Mouse (Mus musculus) kidney, embryonic 16.5 days (tissue): ENCODE measurements at regions not wholly inside any gene's neighbourhood (a gene's known extent, or its start where the extent isn't known, plus 50 kb on each side); places are given as distances from the start of the nearest gene placed in this dataset.
A peak's percentile ranks its signal among the peaks of the same experiment; 100 is the strongest.
"Not testable (repeated sequence)": the region's sequence is repeated elsewhere in the genome, so short reads cannot be mapped to it uniquely, and the experiment has no call there.

Source experiments
- ATAC-seq: fragments of 200-750 bp; cut with Nextera tagmentation; 2 replicates; pipeline ENCODE4 v1.8.0; 2017; ENCODE audit warnings: moderate TSS enrichment; ENCODE audit not compliant: low FRiP score, low TSS enrichment
- H3K27ac ChIP-seq: fragments of 300-500 bp; sonication (generic); 2 replicates; pipeline ENCODE4 v1.5.1; 2014; ENCODE audit warnings: low read length
- H3K27me3 ChIP-seq: fragments of 300-500 bp; sonication (generic); 2 replicates; pipeline ENCODE4 v1.6.1; 2014; ENCODE audit warnings: low read length, control low read depth, mixed read lengths; ENCODE audit not compliant: insufficient read depth
- H3K36me3 ChIP-seq: fragments of 300-500 bp; sonication (generic); 2 replicates; pipeline ENCODE4 v1.6.1; 2014; ENCODE audit warnings: low read length, control low read depth, mixed read lengths; ENCODE audit not compliant: insufficient read depth
- H3K4me1 ChIP-seq: fragments of 300-500 bp; sonication (generic); 2 replicates; pipeline ENCODE4 v1.6.1; 2014; ENCODE audit warnings: low read length, control low read depth, mixed read lengths; ENCODE audit not compliant: insufficient read depth
- H3K4me2 ChIP-seq: fragments of 300-500 bp; sonication (generic); replicated peaks from 2 replicates; pipeline ENCODE4 v1.6.1; 2014; ENCODE audit warnings: low read depth, low read length
- H3K4me3 ChIP-seq: fragments of 300-500 bp; sonication (generic); 2 replicates; pipeline ENCODE4 v1.5.1; 2014; ENCODE audit warnings: mild to moderate bottlenecking, low read length
- H3K9ac ChIP-seq: fragments of 300-500 bp; sonication (generic); replicated peaks from 2 replicates; pipeline ENCODE4 v1.6.1; 2014; ENCODE audit warnings: low read length
- H3K9me3 ChIP-seq: fragments of 300-500 bp; sonication (generic); 2 replicates; pipeline ENCODE4 v1.6.1; 2016; ENCODE audit warnings: low read length, control low read depth
- WGBS: fragments of 180-500 bp; shearing (Covaris S2); extraction: QIAGEN DNeasy Blood & Tissue Kit; methylation state at CpG from one replicate; pipeline ENCODE4 v1.1.7; 2014; 5-methylcytosine and 5-hydroxymethylcytosine counted together

DNA sequence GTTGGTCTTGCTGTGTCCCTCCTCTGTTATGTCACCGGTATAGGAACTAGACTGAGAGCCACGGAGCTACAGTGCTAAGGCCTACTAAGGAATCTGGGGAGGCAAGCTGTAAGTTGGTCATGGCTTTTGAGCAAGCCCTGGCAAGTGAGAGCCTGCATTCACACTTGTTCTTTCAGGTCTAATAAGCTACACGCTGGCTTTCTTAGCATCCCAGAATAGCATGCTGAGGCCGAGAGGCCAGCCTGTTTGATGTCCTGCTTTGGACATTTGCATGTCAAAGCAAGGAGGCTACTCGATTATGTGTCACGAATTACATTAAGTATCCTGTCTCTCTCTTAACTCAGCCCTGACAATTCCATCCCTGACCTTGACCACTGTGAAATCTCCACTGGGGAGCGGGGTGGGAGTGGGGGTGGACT lies 481.5 kb downstream of the Tns1 start:
- Histone ChIP-seq H3K27ac (no peak overlapping the region), H3K9me3 (no peaks in the 10 kb centered on the region), H3K27me3 (no peaks in the 10 kb centered on the region), H3K4me3 (no peak overlapping the region), H3K9ac (no peak overlapping the region), H3K4me2 (no peak overlapping the region), H3K36me3 (no peaks in the 10 kb centered on the region), H3K4me1 (peaks cover 23% of the 10 kb centered on the region)
- ATAC-seq: no peak
- WGBS: 39% methylated on average over 7 of the region's 7 CpGs

DNA sequence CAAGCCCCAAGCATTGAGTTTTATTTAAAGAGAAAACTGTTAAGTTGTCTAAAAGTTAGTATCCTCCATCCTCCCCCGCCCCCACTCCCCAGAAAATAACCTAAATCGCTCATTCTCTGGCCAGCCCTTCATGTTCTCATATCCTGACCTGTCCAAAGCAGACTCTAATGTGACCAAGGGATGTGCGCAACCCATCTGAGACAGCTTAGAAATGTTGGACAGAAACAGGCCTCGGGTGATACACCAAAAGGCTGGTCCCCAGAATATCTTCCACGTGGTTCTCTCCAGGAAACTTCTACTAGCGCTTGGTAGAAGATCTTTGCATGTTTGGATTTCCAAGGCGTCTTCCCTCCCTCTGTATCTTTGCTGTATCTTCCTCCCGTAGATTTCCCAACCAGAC lies 482.8 kb downstream of the Tns1 start:
- Histone ChIP-seq H3K4me2 (0 out of 2 replicates have a peak overlapping the region, but pooled peaks have one; percentile 11), H3K4me3 (no peak overlapping the region), H3K36me3 (no peaks in the 10 kb centered on the region), H3K27me3 (no peaks in the 10 kb centered on the region), H3K4me1 (peaks cover 23% of the 10 kb centered on the region), H3K27ac (peak overlapping the region; percentile 70), H3K9me3 (no peaks in the 10 kb centered on the region), H3K9ac (no peak overlapping the region)
- 75% methylated on average over 8 of the region's 8 CpGs for WGBS
- no peak for ATAC-seq

DNA sequence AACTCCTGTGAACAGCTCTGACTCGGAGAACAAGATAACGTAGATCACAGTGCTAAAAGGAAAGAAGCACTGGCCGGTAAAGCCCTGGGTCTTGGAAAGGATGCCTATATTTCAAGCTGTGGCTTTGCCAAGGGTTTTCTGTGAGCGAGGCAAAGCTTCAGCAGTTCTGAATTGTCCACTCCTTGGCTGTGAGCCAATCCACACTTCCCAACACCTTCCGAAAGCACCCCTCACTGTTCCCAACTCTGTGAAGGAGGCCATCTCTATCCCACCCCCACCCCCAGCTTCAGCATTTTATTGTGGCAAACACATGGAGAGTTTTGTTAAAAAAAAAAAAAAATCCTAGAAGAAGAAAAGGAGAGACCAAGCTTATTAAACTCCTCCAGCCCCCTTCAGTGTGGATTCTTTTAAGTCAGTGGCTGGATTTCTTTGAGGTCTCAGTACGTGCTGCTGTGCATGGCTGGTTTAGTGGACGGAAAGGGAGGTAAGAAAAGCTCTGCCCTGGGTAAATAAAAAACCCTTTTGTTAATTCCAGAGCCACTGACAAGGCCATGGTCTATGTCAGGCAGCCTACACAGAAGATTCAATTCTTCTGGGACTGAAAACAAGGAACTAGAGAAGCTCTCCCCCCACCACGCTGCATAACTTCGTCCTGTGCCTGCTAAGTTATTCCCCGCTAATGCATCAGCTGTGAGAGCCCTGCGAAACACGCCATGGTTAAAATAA lies 483.4 kb downstream of the Tns1 start:
- Histone ChIP-seq H3K9ac (peak overlapping the region; percentile 39; the same call in 1 of the 2 replicates), H3K27me3 (no peaks in the 10 kb centered on the region), H3K4me1 (peaks cover 23% of the 10 kb centered on the region), H3K9me3 (no peaks in the 10 kb centered on the region), H3K4me3 (no peak overlapping the region), H3K36me3 (no peaks in the 10 kb centered on the region), H3K4me2 (peak overlapping the region; percentile 11), H3K27ac (peak overlapping the region; percentile 70)
- peak; percentile 87 for ATAC-seq
- WGBS: 22% methylated on average over 12 of the region's 12 CpGs

DNA sequence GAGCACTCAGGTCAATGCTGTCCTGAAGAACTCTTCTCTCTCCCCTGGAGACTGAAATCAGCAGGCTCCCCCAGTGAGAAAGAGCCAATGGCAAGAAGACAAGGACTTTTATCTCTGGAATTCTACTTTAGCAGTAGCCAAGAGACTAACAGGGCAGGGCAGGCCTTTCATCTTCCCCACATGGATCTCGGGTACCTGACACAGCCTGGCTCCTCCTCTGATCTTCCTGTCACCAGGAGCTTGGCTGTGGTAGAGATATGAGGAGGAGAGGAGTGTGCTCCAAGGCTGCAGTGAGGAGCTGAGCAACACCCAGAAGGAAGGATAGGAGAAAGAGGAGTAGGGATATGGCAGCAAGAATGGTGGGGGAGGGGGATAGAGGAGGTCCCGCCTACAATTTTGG lies 488.5 kb downstream of the Tns1 start:
- no peak overlapping the region for H3K27ac ChIP-seq
- no peak overlapping the region for H3K9ac ChIP-seq
- peaks cover 4% of the 10 kb centered on the region for H3K4me1 ChIP-seq
- ATAC-seq: no peak
- H3K36me3 ChIP-seq: no peaks in the 10 kb centered on the region
- no peaks in the 10 kb centered on the region for H3K27me3 ChIP-seq
- no peak overlapping the region for H3K4me2 ChIP-seq
- 66% methylated on average over 2 of the region's 2 CpGs for WGBS
- no peaks in the 10 kb centered on the region for H3K9me3 ChIP-seq
- H3K4me3 ChIP-seq: no peak overlapping the region

DNA sequence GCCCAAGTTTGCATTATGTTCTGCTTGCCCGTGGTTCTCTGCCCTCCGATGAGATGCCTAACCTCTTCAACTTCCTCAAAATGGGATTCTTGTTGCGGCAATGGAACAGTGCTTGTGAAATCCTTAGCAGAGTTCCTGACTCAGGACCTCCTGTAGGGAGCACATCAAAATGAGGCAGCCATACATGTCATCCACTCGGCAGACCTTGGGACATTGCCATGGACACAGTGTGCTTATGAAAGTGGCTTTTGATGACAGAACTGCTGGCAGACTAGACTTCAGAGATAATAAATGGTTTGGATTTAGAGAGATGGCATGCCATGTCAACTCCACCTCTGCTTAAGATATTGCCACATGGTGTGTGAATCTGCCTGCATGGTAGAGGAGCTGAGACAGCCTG lies 489.4 kb downstream of the Tns1 start:
- Histone ChIP-seq H3K27me3 (no peaks in the 10 kb centered on the region), H3K9me3 (no peaks in the 10 kb centered on the region), H3K4me3 (no peak overlapping the region), H3K27ac (no peak overlapping the region), H3K9ac (no peak overlapping the region), H3K36me3 (no peaks in the 10 kb centered on the region), H3K4me1 (no peaks in the 10 kb centered on the region), H3K4me2 (no peak overlapping the region)
- WGBS: 89% methylated on average over 4 of the region's 4 CpGs
- no peak for ATAC-seq

DNA sequence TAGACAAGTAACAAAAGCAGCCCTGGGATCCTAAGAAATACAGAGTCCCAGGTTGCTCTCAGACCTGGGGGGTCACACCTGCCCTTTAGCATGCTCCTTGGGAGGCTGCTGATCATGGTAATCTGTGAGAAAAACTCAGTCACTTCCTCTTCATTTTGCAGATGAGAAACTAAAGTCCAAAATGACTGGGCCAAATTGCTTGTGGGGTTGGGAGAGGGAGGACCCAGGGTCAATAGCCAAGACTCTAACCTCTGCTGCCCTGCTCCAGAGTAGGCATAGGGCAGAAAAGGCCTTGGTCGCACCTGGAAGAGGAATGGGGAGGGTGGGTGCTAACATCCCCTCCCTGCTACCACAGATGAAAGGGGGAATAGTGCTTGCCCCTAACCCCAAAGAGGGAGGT lies 491.2 kb downstream of the Tns1 start:
- ATAC-seq: no peak
- Histone ChIP-seq H3K9me3 (no peaks in the 10 kb centered on the region), H3K36me3 (no peaks in the 10 kb centered on the region), H3K4me3 (no peak overlapping the region), H3K4me2 (no peak overlapping the region), H3K9ac (no peak overlapping the region), H3K27ac (no peak overlapping the region), H3K4me1 (no peaks in the 10 kb centered on the region), H3K27me3 (no peaks in the 10 kb centered on the region)
- 78% methylated on average over 1 of the region's 1 CpGs for WGBS

DNA sequence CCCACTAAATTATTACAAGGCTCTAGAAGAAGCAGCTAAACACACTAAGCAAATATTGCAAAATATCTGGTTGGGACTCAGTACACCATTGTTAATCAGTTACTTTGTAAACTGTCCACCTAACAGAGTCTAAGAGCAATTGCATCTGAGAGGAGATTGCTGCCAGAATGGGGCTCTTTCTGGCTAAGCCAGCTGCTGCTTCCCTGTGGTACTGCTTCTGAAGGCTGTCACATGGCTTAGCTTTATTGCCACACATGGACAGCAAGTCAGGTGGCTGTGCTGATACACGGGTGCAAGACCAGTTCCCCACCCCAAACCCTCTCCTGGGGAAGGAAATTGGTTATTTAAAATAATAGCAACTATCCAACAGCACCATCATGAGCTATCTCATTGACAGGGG lies 493.9 kb downstream of the Tns1 start:
- 4% methylated on average over 1 of the region's 1 CpGs for WGBS
- ATAC-seq: peak; percentile 51; the same call in 1 of the 2 replicates
- Histone ChIP-seq H3K4me1 (no peaks in the 10 kb centered on the region), H3K4me2 (no peak overlapping the region), H3K9me3 (no peaks in the 10 kb centered on the region), H3K9ac (no peak overlapping the region), H3K36me3 (no peaks in the 10 kb centered on the region), H3K27ac (no peak overlapping the region), H3K4me3 (no peak overlapping the region), H3K27me3 (no peaks in the 10 kb centered on the region)

GRCm38 (mm10) chr1:73625365-73625764 lies 498.9 kb downstream of the Tns1 start:
- Histone ChIP-seq H3K9ac (no peak overlapping the region), H3K4me1 (no peaks in the 10 kb centered on the region), H3K4me2 (no peak overlapping the region), H3K27me3 (no peaks in the 10 kb centered on the region), H3K36me3 (no peaks in the 10 kb centered on the region), H3K27ac (no peak overlapping the region), H3K9me3 (no peaks in the 10 kb centered on the region), H3K4me3 (no peak overlapping the region)
- 70% methylated on average over 5 of the region's 5 CpGs for WGBS
- ATAC-seq: no peak

DNA sequence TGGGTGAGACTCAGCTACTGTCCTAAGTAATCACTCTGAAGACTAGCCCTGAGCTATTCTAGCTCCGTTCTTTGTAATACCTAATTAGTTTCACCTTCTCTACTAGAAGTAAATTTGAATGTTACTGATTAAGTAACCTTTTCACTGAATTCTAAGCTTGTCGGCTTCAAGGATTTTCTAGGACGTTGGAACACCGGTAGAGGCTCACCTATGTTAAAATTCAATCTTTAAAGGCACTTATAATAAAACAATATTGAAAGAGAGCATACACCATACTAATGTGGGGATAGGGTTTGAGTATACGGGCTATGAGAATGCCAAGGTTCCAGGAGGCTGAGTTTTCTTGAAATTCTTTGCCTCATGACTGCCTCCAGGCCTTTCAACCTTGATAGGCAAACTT lies 503.1 kb downstream of the Tns1 start:
- 82% methylated on average over 5 of the region's 5 CpGs for WGBS
- H3K9ac ChIP-seq, H3K27ac ChIP-seq, H3K4me2 ChIP-seq, ATAC-seq, H3K27me3 ChIP-seq, H3K36me3 ChIP-seq, H3K4me3 ChIP-seq, H3K4me1 ChIP-seq, H3K9me3 ChIP-seq: not testable (repeated sequence)

DNA sequence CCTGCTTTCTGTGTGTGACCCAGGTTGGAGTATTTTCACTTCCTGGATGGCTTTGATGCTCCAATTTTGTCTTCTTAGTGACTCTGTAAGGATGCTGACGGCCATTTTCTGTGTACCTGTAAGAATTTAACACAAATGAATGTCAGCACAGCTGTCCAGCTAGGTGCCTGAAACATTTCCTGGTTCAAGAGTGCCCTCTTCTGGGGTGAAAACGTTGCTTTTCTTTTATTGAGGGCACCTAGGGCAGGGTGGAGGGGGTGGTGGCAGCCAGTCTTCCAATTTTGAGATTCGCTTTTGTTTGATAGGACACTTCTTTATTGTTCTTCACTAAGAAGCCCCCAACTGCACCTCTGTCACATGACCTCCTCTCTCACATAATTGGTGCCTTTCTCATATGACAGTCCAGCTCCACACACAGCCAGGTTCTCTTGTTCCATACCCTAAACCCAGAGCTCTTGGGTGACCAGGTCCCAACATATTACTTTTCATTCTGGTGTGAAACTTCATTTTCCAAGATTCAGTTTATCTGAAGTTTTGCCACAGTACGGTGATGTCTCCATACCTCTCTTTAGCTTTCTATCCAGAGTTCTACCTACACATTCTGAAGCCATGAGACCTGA lies 505.6 kb downstream of the Tns1 start:
- WGBS: 43% methylated on average over 4 of the region's 4 CpGs
- Histone ChIP-seq H3K9ac (no peak overlapping the region), H3K4me2 (no peak overlapping the region), H3K36me3 (no peaks in the 10 kb centered on the region), H3K27me3 (no peaks in the 10 kb centered on the region), H3K9me3 (no peaks in the 10 kb centered on the region), H3K4me3 (no peak overlapping the region), H3K4me1 (0 out of 2 replicates have a peak, but pooled peaks cover 6% of the 10 kb centered on the region), H3K27ac (no peak overlapping the region)
- no peak for ATAC-seq
